In the genomic region with DNA sequence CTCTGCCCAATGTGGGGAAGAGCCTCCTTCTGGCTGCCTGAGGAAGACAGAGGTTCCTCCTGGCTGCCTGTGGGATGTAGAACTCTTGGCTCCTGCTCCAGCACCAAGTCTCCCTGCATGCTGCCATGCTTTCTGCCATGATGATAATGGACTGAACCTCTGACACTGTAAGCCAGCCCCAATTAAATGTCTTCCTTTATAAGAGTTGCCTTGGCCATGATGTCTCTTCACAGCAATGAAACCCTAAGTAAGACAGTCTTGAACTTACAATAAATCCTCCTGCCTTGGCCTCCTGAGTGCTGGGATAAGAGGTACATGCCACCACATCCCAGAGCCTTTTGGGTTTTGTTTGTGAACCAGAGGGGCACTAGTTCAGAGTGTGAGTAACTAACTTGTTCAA, we compare ENCODE assay signal across 20 mouse cellular contexts. TPM values are rescaled to one million over a fixed set of nuclear protein-coding genes. Genes with fewer than 3 reads are reported as not detected.
"Had no signal": no experiment of that assay in that cellular context is flagged by ENCODE, and none has a peak within 500 bp of the region (broad histone marks: within the 10 kb centered on the region; RNA-seq: fewer than 3 reads in every experiment).

No protein-coding gene starts in this region.

- H3K4me2 ChIP-seq: neural tube, embryonic 13.5 days; neural tube, embryonic 15.5 days; stomach, embryonic 15.5 days had no signal

- H3K4me3 ChIP-seq: neural tube, embryonic 13.5 days; neural tube, embryonic 15.5 days; stomach, embryonic 15.5 days had no signal

- DNase-seq: retina, postnatal 1 day; right cerebral cortex, adult 18-20 months; right cerebral cortex, postnatal 14 days; right cerebral cortex, postnatal 25 days; right cerebral cortex, postnatal 4 days; spleen, adult 18-20 months; thymus, adult 18-20 months; thymus, adult 2 months; thymus, postnatal 14 days; thymus, postnatal 25 days; thymus, postnatal 36 days; thymus, postnatal 4 days had no signal

- H3K9me3 ChIP-seq: neural tube, embryonic 13.5 days; neural tube, embryonic 15.5 days; stomach, embryonic 15.5 days had no signal

- H3K27ac ChIP-seq: neural tube, embryonic 13.5 days; neural tube, embryonic 15.5 days; stomach, embryonic 15.5 days; stomach, postnatal 0 days had no signal

- H3K9ac ChIP-seq: neural tube, embryonic 13.5 days; neural tube, embryonic 15.5 days; stomach, embryonic 15.5 days had no signal

- H3K36me3 ChIP-seq: neural tube, embryonic 13.5 days; neural tube, embryonic 15.5 days; stomach, embryonic 15.5 days had no signal

RNA-seq across cellular contexts. Expression of gene Nkx2-2, which starts 20.3 kb away (rescaled TPM):
- total RNA-seq: neutrophil, adult 5-6 weeks had no signal
- polyA plus RNA-seq: testis, adult 2 months; thymus, postnatal 0 days; urinary bladder, adult 2 months had no signal
